Mouse (Mus musculus): ENCODE measurements around the gene Taf3. TPM values are rescaled to one million over a fixed set of nuclear protein-coding genes. Genes with fewer than 3 reads are reported as not detected.

Taf3 gene
- polyA plus RNA-seq, 3 experiments from 2014 or later, result 12.7 to 19.0 (median 17.6) TPM

- no peak for ATAC-seq
Measured at GRCm38 (mm10) chr2:9955576-9956535, 92.5 kb downstream of the Taf3 start.

DNA sequence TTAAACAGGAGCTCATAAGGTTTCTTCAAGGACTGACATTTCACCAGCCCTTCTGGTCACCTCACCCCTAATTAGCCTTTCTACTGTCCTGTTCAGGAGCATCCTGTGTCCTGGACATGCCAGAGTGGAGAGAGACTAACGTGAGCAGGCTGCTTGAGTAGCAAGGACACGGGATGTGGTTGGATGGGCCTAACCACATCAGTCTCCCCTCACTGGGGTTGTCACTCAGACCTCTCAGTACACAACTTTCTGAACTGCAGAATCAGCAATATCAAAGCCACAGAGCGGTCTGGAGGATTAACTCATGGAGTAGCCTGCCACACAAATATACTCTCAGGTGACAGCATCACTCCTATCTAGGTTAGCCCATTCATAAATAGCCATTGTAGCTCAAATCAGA, 101.7 kb downstream of the Taf3 start:
- ATAC-seq, result peak; percentile 72

- no peak for ATAC-seq
Measured at GRCm38 (mm10) chr2:9945611-9946010, 102.8 kb downstream of the Taf3 start.

DNA sequence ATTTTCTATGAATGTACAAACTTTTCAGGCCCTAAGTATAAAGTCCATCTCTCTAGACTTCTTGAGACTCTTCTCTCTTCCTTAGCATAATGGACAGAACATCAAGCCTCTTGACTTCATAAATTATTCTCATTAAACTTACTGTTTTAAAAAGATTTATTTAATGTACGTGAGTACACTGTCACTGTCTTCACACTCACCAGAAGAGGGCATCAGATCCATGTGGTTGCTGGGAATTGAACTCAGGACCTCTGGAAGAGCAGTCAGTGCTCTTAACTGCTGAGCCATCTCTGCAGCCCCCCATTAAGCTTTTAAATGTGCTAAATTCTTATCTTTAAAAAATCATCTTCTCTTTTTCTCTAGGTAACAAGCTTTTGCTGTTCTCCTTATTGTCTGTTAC, 105.4 kb downstream of the Taf3 start:
- no peak for ATAC-seq

DNA sequence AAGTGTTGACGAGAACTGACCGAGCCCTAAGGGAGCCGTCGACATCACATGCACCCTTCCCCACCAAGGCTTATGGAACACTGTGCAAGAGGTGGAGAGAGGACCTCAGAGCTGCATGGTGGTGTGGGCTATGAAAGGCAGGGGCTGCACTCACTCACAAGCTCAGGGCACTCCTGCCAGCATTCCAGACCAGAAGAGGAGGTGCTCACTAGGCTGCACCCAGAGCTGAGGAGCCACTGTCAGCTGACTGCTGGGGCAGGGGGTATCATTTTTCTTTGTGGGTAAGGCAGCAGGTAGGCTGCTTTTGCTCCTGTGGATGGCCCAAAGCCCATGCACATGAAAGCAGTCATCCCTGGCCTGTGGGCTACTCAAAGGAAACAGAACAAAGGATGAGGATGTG, 109.1 kb downstream of the Taf3 start:
- no peak for ATAC-seq

- ATAC-seq, result no peak
Measured at GRCm38 (mm10) chr2:9935965-9936364, 112.4 kb downstream of the Taf3 start.

- no peak for ATAC-seq
Measured at GRCm38 (mm10) chr2:9926905-9927283, 121.5 kb downstream of the Taf3 start.

DNA sequence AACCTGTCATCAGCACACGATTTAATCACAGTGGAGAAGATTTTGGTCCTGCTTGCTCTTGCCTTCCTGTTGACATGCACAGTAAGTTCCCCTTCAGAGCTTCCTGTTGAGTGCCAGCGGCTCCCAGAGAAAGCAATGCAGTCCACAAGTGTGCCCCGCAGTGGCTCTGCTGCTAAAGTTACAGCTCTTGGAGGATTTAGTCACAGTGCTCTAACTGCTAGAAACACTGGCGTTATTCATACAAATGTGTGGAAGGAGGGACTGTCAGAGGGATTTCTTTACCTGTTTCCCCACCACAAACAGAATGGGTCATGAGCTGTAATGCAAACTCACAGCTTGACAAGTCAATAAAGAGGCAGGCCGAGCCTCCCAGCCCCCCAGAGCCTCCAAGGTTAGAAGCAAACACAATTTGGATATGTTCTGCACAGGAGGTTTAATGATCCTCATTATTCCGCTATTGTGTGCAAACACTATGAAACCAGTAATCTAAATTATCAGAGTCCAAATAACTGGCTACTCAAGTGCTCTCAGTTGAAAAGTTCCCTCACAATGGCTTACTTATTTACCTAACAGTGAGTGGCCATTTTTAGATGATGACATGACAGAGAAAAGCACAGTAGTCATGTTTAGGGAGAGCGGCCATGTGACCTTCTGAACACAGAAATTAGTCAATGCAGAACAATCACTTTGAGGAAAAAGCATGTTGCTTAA, 122.0 kb downstream of the Taf3 start:
- peak; percentile 60 for ATAC-seq

DNA sequence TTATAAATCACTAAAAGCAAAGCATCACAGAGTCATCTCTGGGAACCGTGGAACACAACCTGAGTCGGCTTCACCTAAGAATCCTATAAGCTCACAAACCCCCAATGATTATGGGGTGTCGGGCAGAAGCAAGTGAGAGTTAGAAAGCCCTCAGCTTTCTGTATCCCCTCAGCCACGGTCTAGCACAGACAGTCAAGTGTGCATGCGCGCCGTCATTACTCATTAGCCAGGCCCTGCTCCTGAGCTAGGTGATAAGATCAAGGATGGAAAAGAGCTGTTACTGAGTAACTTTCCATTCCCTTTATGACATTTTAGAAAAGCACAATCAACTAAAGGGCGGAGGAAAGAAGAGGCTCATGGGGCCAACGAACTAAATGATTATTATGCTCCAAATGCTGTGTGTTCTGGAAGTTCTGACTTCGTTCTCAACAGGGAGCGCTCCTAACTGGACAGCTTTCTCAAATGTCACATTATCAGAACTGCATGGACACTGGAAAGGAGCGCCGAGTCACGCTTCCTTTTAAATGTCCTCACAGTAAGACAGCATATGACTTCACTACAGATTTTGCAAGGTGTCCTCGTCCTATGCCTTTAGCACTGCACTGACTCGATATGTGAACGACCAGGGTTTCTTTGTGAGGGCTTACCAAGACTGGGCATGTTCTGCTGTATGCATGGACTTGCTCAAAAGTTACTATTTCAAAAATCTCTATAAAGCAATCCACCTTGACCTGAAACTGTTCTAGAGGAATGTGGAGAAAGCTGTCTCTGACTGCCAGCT, 129.5 kb downstream of the Taf3 start:
- no peak for ATAC-seq

- ATAC-seq, result no peak
Measured at GRCm38 (mm10) chr2:9917602-9918001, 130.8 kb downstream of the Taf3 start.

DNA sequence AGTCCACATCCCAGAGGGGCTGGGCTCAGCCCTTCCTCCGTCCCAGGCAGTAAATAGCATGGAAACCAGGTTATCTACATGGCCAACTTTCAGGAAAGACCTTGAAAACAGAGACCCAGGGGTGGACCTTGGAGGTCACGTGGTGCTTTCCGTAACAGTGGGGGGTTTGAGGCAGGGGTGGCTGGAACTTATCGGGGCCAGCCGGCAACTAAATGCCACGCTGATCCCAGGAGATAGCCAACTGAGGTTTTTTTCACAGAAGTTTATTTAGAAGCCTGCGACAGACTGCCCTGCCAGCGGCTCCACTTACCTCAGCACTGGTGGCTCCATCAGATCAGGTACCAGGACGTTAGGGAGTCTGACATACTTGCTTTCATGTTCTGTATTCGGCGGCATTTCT, 142.4 kb downstream of the Taf3 start:
- ATAC-seq, result no peak

- no peak for ATAC-seq
Measured at GRCm38 (mm10) chr2:9903854-9904560, 144.4 kb downstream of the Taf3 start.

DNA sequence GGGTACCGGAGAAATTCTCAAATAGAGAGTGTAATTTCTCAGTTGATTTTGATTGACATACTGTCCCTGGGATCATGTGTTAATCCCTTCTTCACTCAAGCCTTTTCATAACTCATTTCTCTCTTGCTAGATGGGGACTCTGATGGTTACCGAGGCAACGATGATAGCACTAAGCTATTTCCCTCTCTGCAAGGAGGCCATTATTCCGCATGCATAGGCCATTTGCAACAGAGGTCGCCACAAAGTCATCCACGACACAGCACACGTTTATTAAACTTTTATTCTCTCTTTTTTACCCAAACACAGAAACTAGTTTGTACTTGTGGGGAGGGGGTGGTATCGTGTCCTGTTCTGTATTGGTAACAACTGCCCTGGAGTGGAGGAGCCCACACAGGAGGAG, 150.6 kb downstream of the Taf3 start:
- no peak for ATAC-seq

- ATAC-seq, result no peak
Measured at GRCm38 (mm10) chr2:9896097-9896770, 152.2 kb downstream of the Taf3 start.

DNA sequence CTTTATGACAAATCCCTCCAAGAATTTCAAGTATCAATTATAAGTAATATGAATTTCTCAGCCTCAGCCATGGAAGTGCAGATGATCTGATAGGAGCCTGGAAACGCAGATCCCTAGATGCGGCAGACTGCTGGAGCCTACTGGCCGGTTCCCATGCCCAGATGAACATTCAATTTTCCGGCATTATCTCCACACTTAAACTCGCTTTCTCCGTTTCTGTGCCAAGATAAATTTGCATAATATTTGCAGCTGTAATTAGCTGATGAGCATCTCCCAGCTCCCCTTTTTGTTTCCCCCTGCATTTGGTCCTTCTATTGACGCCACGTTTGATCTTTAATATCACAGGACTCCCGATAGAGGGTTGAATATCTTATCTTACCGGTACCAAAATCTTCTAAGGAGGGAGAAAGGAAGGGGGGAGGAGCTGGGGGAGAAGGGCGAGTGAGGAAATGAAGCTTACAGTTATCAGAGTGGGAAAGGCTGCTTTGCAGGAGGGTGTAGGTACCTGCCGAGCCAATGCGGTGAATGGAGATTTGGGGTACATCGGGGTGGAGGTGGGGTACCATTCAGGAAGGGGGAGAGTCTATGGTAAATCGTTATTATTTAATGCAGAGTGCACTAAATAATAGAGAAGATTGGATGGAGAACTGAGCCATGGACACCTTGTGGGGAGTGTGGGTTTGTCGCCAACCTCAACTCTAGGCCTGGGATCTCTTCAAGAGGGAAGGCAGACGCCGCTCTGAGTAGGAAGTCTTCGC, 153.4 kb downstream of the Taf3 start:
- ATAC-seq, result no peak

DNA sequence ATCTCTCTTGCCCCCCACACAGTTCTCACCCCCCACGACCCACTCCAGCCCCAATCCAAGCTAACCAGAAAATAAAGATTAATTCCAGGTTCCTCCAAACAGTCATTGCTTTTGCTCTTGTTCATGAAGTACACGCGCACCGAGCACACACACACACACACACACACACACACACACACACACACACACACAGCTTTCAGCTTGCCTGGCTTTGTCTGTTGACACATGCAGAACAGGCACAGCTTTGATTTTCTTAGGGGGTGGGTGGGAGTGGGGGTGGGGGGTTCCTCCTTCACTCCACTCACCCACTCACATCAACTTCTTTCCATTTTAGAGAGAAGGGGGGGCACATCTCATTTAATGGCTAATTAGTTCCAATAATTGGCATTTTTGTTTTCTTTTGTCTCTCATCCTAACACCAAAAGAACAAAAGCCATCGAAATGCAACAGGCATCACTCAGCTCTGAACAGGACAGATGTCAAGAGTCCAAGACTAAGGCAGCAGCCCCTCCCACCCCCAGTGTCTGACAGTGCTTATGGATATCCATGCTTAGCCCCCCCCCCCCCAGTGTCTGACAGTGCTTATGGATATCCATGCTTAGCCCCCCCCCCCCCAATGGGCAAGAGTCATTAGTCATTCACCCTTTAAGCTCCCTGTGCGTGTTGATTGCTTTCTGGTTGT, 155.0 kb downstream of the Taf3 start:
- no peak for ATAC-seq

GRCm38 (mm10) chr2:9892541-9892940, 155.9 kb downstream of the Taf3 start:
- no peak for ATAC-seq

- ATAC-seq, result no peak
Measured at GRCm38 (mm10) chr2:9890906-9891305, 157.5 kb downstream of the Taf3 start.

DNA sequence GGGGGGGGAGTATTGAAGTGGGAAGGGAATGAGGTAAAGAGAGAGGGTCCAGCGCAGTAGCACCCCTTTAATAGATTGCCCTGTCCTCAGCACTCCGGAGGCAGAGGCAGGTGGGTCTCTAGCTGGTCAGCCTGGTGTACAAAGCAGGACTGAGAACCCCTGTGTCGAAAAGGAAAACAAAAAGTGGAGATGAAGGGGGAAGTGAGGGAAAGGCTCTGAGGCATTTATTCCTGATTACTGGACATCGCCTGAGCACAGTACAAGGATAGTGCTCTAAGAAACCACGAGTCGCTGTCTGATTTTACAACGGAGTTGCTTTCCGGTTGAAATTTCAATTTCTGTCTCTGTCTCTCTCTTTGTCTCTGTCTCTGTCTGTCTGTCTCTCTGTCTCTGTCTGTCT, 158.1 kb downstream of the Taf3 start:
- ATAC-seq, result no peak

DNA sequence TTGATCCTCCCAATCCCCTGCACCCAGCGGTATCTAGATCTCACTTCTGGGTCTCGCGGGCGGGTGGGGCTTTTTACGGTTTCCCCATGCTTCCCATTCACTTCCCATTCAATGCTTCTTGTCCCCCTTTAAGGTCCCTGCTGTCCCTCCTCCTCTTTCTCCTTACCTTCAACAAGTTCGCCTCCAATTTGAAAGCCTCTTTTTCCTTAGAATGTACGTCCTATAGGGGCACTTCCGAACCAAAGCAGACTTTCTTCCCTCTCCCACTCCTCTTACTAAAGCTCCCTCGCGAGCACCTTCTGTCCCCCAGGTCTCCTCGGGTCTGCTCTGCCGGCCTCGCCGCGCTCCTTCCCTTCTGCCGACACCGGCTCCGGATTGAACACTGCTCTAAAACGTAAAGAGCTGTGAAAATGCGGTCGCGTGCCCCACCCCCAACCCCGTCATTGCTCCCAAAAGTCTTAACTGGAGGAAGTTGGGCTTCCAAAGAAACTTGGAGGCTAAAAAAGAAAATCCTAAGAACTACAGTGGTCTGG, 158.7 kb downstream of the Taf3 start, which contains the start of gene Gata3:
Gene Gata3, minus strand, starts transcription at position 384 of the 533 bp plus-strand sequence.
- no peak for ATAC-seq
